Mouse (Mus musculus): ENCODE data around the gene Ost4.

DNA sequence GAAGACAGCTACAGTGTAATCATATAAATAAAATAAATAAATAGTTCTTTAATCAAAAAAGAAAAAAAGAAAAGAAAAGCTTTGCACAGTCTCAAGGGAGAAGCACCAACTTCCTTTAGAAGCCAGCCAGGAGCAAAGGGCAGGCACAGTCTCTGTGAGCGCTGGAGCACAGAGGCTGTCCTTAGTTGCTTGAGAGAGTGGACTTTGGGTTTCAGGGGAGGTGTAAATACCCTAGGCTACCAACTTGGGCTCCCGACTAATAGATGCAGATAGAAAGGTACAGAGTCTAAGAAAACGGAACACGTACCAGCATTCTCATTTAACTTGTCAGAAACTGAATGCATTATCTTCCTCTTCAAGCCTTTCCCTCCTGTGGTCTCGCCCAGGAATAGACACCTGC lies 41.0 kb upstream of the Ost4 start:
- no peak for TF ChIP-seq CTCF (conservative IDR thresholded peaks at IDR 0.05; ENCODE audit: low read length)
- no peak for TF ChIP-seq POU5F1 (IDR thresholded peaks at IDR 0.05; ENCODE audit: borderline replicate concordance, low read length)
- no peak for TF ChIP-seq NANOG (IDR thresholded peaks at IDR 0.05; ENCODE audit: borderline replicate concordance, low read length)

All from E14TG2a.4 (cell line).